Mouse (Mus musculus) spleen, adult 2 months (tissue): ENCODE measurements around the gene Epha6. TPM values are rescaled to one million over a fixed set of nuclear protein-coding genes. Genes with fewer than 3 reads are reported as not detected.

Source experiments
- DNase-seq, 2 experiments: peaks; one replicate each; pipeline versions ENCODE4 v3.0.0 to v3.0.0-alpha.2; 2012 to 2021; ENCODE audit warnings: low spot score in 2 of 2, low read depth in 1 of 2
- H3K27ac ChIP-seq: fragments of 200-500 bp; 2 replicates; pipeline ENCODE4 v1.5.1; 2012; ENCODE audit warnings: low read length, inconsistent platforms; ENCODE audit not compliant: insufficient read depth
- H3K27me3 ChIP-seq: fragments of 200-500 bp; 2 replicates; pipeline ENCODE4 v1.6.1; 2012; ENCODE audit warnings: mild to moderate bottlenecking, moderate library complexity, low read length, inconsistent platforms; ENCODE audit not compliant: control insufficient read depth, insufficient read depth
- H3K36me3 ChIP-seq: fragments of 200-500 bp; 2 replicates; pipeline ENCODE4 v1.6.1; 2012; ENCODE audit warnings: mild to moderate bottlenecking, low read length, inconsistent platforms; ENCODE audit not compliant: control insufficient read depth, insufficient read depth
- H3K4me1 ChIP-seq: fragments of 200-500 bp; 2 replicates; pipeline ENCODE4 v1.6.1; 2011; ENCODE audit warnings: inconsistent platforms; ENCODE audit not compliant: control insufficient read depth, insufficient read depth, insufficient read length
- H3K4me3 ChIP-seq: fragments of 200-500 bp; 2 replicates; pipeline ENCODE4 v1.5.1; 2011; ENCODE audit warnings: mild to moderate bottlenecking, inconsistent platforms; ENCODE audit not compliant: insufficient read depth, insufficient read length; ENCODE audit errors: extremely low read depth
- CTCF ChIP-seq: fragments of 200-500 bp; IDR thresholded peaks from 2 replicates; pipeline ENCODE4 v1.5.1; 2011; ENCODE audit warnings: mild to moderate bottlenecking, inconsistent platforms; ENCODE audit not compliant: insufficient read depth, insufficient read length, insufficient replicate concordance; ENCODE audit errors: extremely low read depth
- POLR2A ChIP-seq: fragments of 200-500 bp; IDR thresholded peaks from 2 replicates; pipeline ENCODE4 v1.6.1; 2011; ENCODE audit warnings: low read depth, low read length, inconsistent platforms
- WGBS: fragments of 180-500 bp; shearing (Covaris S2); methylation state at CpG from one replicate; pipeline ENCODE4 v1.1.7; 2018; 5-methylcytosine and 5-hydroxymethylcytosine counted together
- polyA plus RNA-seq: library from polyadenylated mRNA; depleted of rRNA; stranded (reverse); fragments of >200 nt; gene quantifications from 2 replicates; pipeline ENCODE4 v1.2.3, GENCODE M21; 2012

The Epha6 gene
- polyA plus RNA-seq, 1 experiment = not detected

- 88% methylated on average over 1 of the region's 1 CpGs for WGBS
Measured at GRCm38 (mm10) chr16:60434241-60434640, 171.1 kb downstream of the Epha6 start.

DNA sequence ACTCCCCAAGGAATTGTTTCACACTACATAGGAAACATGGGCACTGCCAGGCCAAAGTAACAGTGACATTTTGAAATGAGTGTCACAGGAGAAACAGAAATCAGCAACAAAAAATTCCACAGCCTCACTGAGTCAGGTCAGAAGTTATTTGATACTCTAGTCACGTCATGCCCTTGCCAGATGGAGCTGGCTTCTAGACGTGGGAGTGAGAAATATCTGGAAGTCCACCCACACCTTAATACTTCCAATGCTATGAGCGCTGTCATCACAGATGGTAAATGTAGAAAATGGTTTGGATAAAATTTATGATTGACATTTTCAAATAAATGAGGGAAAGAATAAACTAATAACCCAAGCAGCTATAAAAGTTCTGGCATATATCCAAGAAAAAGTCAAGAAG lies 210.0 kb downstream of the Epha6 start:
- Histone ChIP-seq H3K4me3 (no peak overlapping the region), H3K36me3 (no peaks in the 10 kb centered on the region), H3K4me1 (no peaks in the 10 kb centered on the region), H3K27ac (no peak overlapping the region), H3K27me3 (no peaks in the 10 kb centered on the region)
- WGBS = 81% methylated on average over 3 of the region's 3 CpGs
- no peak for DNase-seq
- TF ChIP-seq CTCF = no peak
- TF ChIP-seq POLR2A = no peak

More at GRCm38 (mm10) chr16:60434241-60434640, 171.1 kb downstream of the Epha6 start:
- H3K4me3 ChIP-seq = no peak overlapping the region
- DNase-seq = no peak
- H3K4me1 ChIP-seq = no peaks in the 10 kb centered on the region
- TF ChIP-seq POLR2A (no peak), CTCF (no peak)
- no peaks in the 10 kb centered on the region for H3K36me3 ChIP-seq
- H3K27me3 ChIP-seq = no peaks in the 10 kb centered on the region
- no peak overlapping the region for H3K27ac ChIP-seq

DNA sequence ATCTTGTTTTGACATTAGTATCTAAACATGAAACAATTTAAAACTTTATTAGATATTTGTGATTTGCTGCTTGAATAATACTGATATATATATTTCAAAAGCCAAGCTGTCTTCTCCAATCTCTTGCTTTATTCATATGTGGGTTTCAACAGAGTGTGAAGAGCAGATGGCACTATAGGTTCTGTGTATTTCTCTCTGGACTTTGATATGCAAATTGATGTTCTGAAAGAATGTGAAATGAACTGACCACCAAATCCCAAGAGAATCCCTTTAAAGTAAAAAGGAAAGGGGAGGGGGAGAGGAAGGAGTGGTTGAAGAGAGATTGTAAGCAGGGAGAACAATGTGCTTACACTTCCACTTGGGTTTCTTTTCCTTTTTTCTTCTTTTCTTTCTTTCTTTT lies 212.4 kb downstream of the Epha6 start:
- Histone ChIP-seq H3K27me3 (no peaks in the 10 kb centered on the region), H3K36me3 (no peaks in the 10 kb centered on the region), H3K4me3 (no peak overlapping the region), H3K4me1 (no peaks in the 10 kb centered on the region), H3K27ac (no peak overlapping the region)
- TF ChIP-seq POLR2A (no peak), CTCF (no peak)
- no peak for DNase-seq

- Histone ChIP-seq H3K4me1 (no peaks in the 10 kb centered on the region), H3K27me3 (no peaks in the 10 kb centered on the region), H3K27ac (no peak overlapping the region), H3K36me3 (no peaks in the 10 kb centered on the region), H3K4me3 (no peak overlapping the region)
- TF ChIP-seq POLR2A (no peak), CTCF (no peak)
- no peak for DNase-seq
Measured at GRCm38 (mm10) chr16:60375147-60375546, 230.2 kb downstream of the Epha6 start.

- H3K27me3 ChIP-seq = no peaks in the 10 kb centered on the region
- no peak overlapping the region for H3K27ac ChIP-seq
- no peak for DNase-seq
- TF ChIP-seq POLR2A = no peak
- no peak for TF ChIP-seq CTCF
- no peaks in the 10 kb centered on the region for H3K36me3 ChIP-seq
- no peak overlapping the region for H3K4me3 ChIP-seq
- 47% methylated on average over 1 of the region's 1 CpGs for WGBS
- H3K4me1 ChIP-seq = no peaks in the 10 kb centered on the region
Measured at GRCm38 (mm10) chr16:60283963-60284362, 321.4 kb downstream of the Epha6 start.

GRCm38 (mm10) chr16:60274109-60274508 lies 331.2 kb downstream of the Epha6 start:
- no peak overlapping the region for H3K27ac ChIP-seq
- TF ChIP-seq CTCF = no peak
- TF ChIP-seq POLR2A = no peak
- no peak for DNase-seq
- no peaks in the 10 kb centered on the region for H3K4me1 ChIP-seq
- 74% methylated on average over 2 of the region's 2 CpGs for WGBS
- no peaks in the 10 kb centered on the region for H3K27me3 ChIP-seq
- no peaks in the 10 kb centered on the region for H3K36me3 ChIP-seq
- no peak overlapping the region for H3K4me3 ChIP-seq

- Histone ChIP-seq H3K36me3 (no peaks in the 10 kb centered on the region), H3K27me3 (no peaks in the 10 kb centered on the region), H3K4me1 (no peaks in the 10 kb centered on the region), H3K4me3 (no peak overlapping the region), H3K27ac (no peak overlapping the region)
- no peak for TF ChIP-seq CTCF
- no peak for TF ChIP-seq POLR2A
- DNase-seq = no peak
- WGBS = 83% methylated on average over 9 of the region's 9 CpGs
Measured at GRCm38 (mm10) chr16:60266367-60267351, 338.7 kb downstream of the Epha6 start.
